Mouse (Mus musculus): ENCODE measurements around the gene B020011L13Rik. TPM values are rescaled to one million over a fixed set of nuclear protein-coding genes. Genes with fewer than 3 reads are reported as not detected.

The B020011L13Rik gene
- not detected in 2 replicates for polyA plus RNA-seq (2012; rRNA removed)

GRCm38 (mm10) chr1:117780833-117781232, at the start of gene B020011L13Rik:
B020011L13Rik (plus strand) TSS chr1:117781133.

GRCm38 (mm10) chr1:117829781-117830180, 48.8 kb downstream of the B020011L13Rik start, which contains the start of gene Gm28360:
Gm28360 (plus strand) TSS chr1:117830081.

Other genes starting within 250 kb of the B020011L13Rik start
- gene Gm28363, start 84.0 kb upstream of the B020011L13Rik start, polyA plus RNA-seq (2012; rRNA removed) = not detected in 2 replicates
- gene Gm28360, start 48.9 kb downstream of the B020011L13Rik start, polyA plus RNA-seq (2012; rRNA removed) = not detected in 2 replicates
- not detected in 2 replicates for gene Gm28168, start 146.9 kb downstream of the B020011L13Rik start, polyA plus RNA-seq (2012; rRNA removed)
- not detected in 2 replicates for gene Gm7145, start 184.8 kb downstream of the B020011L13Rik start, polyA plus RNA-seq (2012; rRNA removed)

Data from colon, adult 2 months (tissue).